In genomic region chr14:119908032-119908675, GRCm38 (mm10) we compare ENCODE assay signal across 17 mouse cellular contexts.
DNase-seq lines count a peak whose midpoint lies in the region; ATAC-seq and TF ChIP-seq lines count a peak whose summit lies in the region.
"Had no signal": no experiment of that assay in that cellular context is flagged by ENCODE, and none has a peak within 500 bp of the region (broad histone marks: within the 10 kb centered on the region; RNA-seq: fewer than 3 reads in every experiment).

No protein-coding gene starts in this region.

- H3K9ac ChIP-seq in heart, embryonic 12.5 days = no peak overlapping the region
- H3K9ac ChIP-seq in limb, embryonic 14.5 days (ENCODE audit: low read depth, low read length, severe bottlenecking) = no peak overlapping the region
- H3K9ac ChIP-seq: liver, embryonic 15.5 days had no signal

- no peak for DNase-seq in heart, embryonic 10.5 days (ENCODE audit: low spot score)
- peak; percentile 15 to 66 for DNase-seq in left cerebral cortex, postnatal 25 days (ENCODE audit: low spot score in 2 of 2)
- no peak for DNase-seq in left cerebral cortex, adult 8-10 months (ENCODE audit: low spot score in 2 of 2)
- DNase-seq in limb, embryonic 14.5 days (ENCODE audit: low spot score) = peak; percentile 34
- DNase-seq in right cerebral cortex, postnatal 36 days (ENCODE audit: low spot score in 2 of 2) = peak; percentile 3 to 16
- no peak for DNase-seq in embryo, embryonic 11 days
- DNase-seq: adrenal gland, adult 8-10 months; cerebellum, postnatal 36 days; heart, postnatal 36 days; kidney, postnatal 25 days; layer of hippocampus, postnatal 36 days; thymus, postnatal 4 days had no signal

- no peak overlapping the region for H3K4me3 ChIP-seq in heart, embryonic 12.5 days
- H3K4me3 ChIP-seq in heart, embryonic 10.5 days = no peak overlapping the region
- H3K4me3 ChIP-seq in limb, embryonic 14.5 days (replicated peaks; ENCODE audit: low read length) = no peak overlapping the region
- H3K4me3 ChIP-seq: erythroblast, embryonic 14.5 days; liver, embryonic 15.5 days; midbrain, embryonic 10.5 days had no signal

- intact Hi-C loops in left cerebral cortex, postnatal 25 days (cut with DNase I) = no loop called here

- no peak overlapping the region for H3K27ac ChIP-seq in heart, embryonic 12.5 days (ENCODE audit: poor library complexity, severe bottlenecking)
- no peak overlapping the region for H3K27ac ChIP-seq in heart, embryonic 10.5 days
- no peak overlapping the region for H3K27ac ChIP-seq in limb, embryonic 14.5 days (replicated peaks; ENCODE audit: low read depth, low read length)
- H3K27ac ChIP-seq: liver, embryonic 15.5 days; midbrain, embryonic 10.5 days had no signal

- H3K36me3 ChIP-seq in heart, embryonic 12.5 days = no peaks in the 10 kb centered on the region
- no peaks in the 10 kb centered on the region for H3K36me3 ChIP-seq in heart, embryonic 10.5 days
- H3K36me3 ChIP-seq in limb, embryonic 14.5 days (ENCODE audit: control insufficient read depth, insufficient read depth, low read length) = no peaks in the 10 kb centered on the region
- H3K36me3 ChIP-seq: liver, embryonic 15.5 days; midbrain, embryonic 10.5 days had no signal

- WGBS in heart, embryonic 12.5 days = 61% methylated on average over 13 of the region's 13 CpGs
- WGBS in heart, embryonic 10.5 days = 70% methylated on average over 13 of the region's 13 CpGs
- WGBS in limb, embryonic 14.5 days = 35% methylated on average over 13 of the region's 13 CpGs

- H3K4me2 ChIP-seq in heart, embryonic 12.5 days = peak overlapping the region; percentile 19; the same call in 1 of the 2 replicates
- H3K4me2 ChIP-seq in limb, embryonic 14.5 days (replicated peaks; ENCODE audit: low read depth, low read length, severe bottlenecking) = peak overlapping the region; percentile 10
- H3K4me2 ChIP-seq: liver, embryonic 15.5 days had no signal

- TF ChIP-seq POLR2A in limb, embryonic 14.5 days (IDR thresholded peaks at IDR 0.05; ENCODE audit: borderline replicate concordance, extremely low read depth, insufficient read depth, insufficient read length) = no peak

- no peaks in the 10 kb centered on the region for H3K9me3 ChIP-seq in heart, embryonic 12.5 days (replicated peaks)
- H3K9me3 ChIP-seq in heart, embryonic 10.5 days = no peaks in the 10 kb centered on the region
- H3K9me3 ChIP-seq in limb, embryonic 14.5 days (ENCODE audit: control insufficient read depth, low read length) = no peaks in the 10 kb centered on the region
- H3K9me3 ChIP-seq: liver, embryonic 15.5 days; midbrain, embryonic 10.5 days had no signal

- no peaks in the 10 kb centered on the region for H3K4me1 ChIP-seq in heart, embryonic 12.5 days (replicated peaks)
- H3K4me1 ChIP-seq in heart, embryonic 10.5 days = no peaks in the 10 kb centered on the region
- H3K4me1 ChIP-seq in limb, embryonic 14.5 days (ENCODE audit: control insufficient read depth, insufficient read depth, low read length) = 0 out of 2 replicates have a peak, but pooled peaks cover 4% of the 10 kb centered on the region
- H3K4me1 ChIP-seq: liver, embryonic 15.5 days had no signal

- no peak for ATAC-seq in heart, embryonic 12.5 days (ENCODE audit: insufficient number of reproducible peaks, low FRiP score)
- peak; percentile 63; the same call in 1 of the 2 replicates for ATAC-seq in limb, embryonic 14.5 days (ENCODE audit: low FRiP score, low read depth)
- ATAC-seq in megakaryocyte-erythroid progenitor cell, adult 5-6 weeks (replicated peaks; ENCODE audit: low FRiP score, low TSS enrichment, poor library complexity, severe bottlenecking) = no peak

- no peaks in the 10 kb centered on the region for H3K27me3 ChIP-seq in heart, embryonic 12.5 days (replicated peaks)
- no peaks in the 10 kb centered on the region for H3K27me3 ChIP-seq in heart, embryonic 10.5 days (ENCODE audit: insufficient read depth, poor library complexity, severe bottlenecking)
- H3K27me3 ChIP-seq in limb, embryonic 14.5 days (ENCODE audit: control insufficient read depth, insufficient read depth, low read length) = no peaks in the 10 kb centered on the region
- H3K27me3 ChIP-seq: liver, embryonic 15.5 days had no signal

Comparison
In these comparisons a context has a peak if more than half of its experiments do, and no peak if none do; other contexts are left out.
1. DNase-seq: peak in left cerebral cortex, postnatal 25 days (2 of 2), limb, embryonic 14.5 days (single experiment) and right cerebral cortex, postnatal 36 days (2 of 2); none in heart, embryonic 10.5 days (single experiment), left cerebral cortex, adult 8-10 months (0 of 2) and embryo, embryonic 11 days (single experiment).